Mouse (Mus musculus) testis, adult 2 months (tissue): Measurements from ENCODE around the gene Nrk.

ENCODE experiments used
- CTCF ChIP-seq: fragments of 200-500 bp; IDR thresholded peaks from 2 replicates; pipeline ENCODE4 v1.5.1; 2012; ENCODE audit warnings: low read depth, mild to moderate bottlenecking, inconsistent platforms, low read length, moderate library complexity; ENCODE audit not compliant: control insufficient read depth, insufficient read depth, insufficient replicate concordance
- POLR2A ChIP-seq: fragments of 200-500 bp; IDR thresholded peaks from 2 replicates; pipeline ENCODE4 v1.6.1; 2012; ENCODE audit warnings: low read depth, mild to moderate bottlenecking, inconsistent platforms, low read length, moderate library complexity; ENCODE audit not compliant: control insufficient read depth

GRCm38 (mm10) chrX:139016540-139016939 is 102.3 kb downstream of the Nrk start:
- TF ChIP-seq CTCF (no peak), POLR2A (no peak)
